Mouse (Mus musculus): Measurements from ENCODE around the gene Adgrl1.
A peak's percentile ranks its signal among the peaks of the same experiment; 100 is the strongest.

The Adgrl1 gene

GRCm38 (mm10) chr8:83899363-83900252 is at the start of gene Adgrl1:
Gene Adgrl1 (plus strand): TSS chr8:83900105.
- DNase-seq: peak; percentile 96

- DNase-seq: no peak
Observed at GRCm38 (mm10) chr8:83852329-83852728, 47.6 kb upstream of the Adgrl1 start.

GRCm38 (mm10) chr8:83853323-83854050 is 46.4 kb upstream of the Adgrl1 start:
- DNase-seq: no peak

- no peak for DNase-seq
Observed at GRCm38 (mm10) chr8:83856486-83857065, 43.3 kb upstream of the Adgrl1 start.

GRCm38 (mm10) chr8:83862439-83863268 is 37.3 kb upstream of the Adgrl1 start:
- no peak for DNase-seq

- peak; percentile 73 for DNase-seq
Observed at GRCm38 (mm10) chr8:83874881-83875655, 24.8 kb upstream of the Adgrl1 start.

GRCm38 (mm10) chr8:83875656-83876040 is 24.3 kb upstream of the Adgrl1 start:
- peak; percentile 63 for DNase-seq

- no peak for DNase-seq
Observed at GRCm38 (mm10) chr8:83876080-83876837, 23.6 kb upstream of the Adgrl1 start.

- peak; percentile 33 for DNase-seq
Observed at GRCm38 (mm10) chr8:83876838-83877223, 23.1 kb upstream of the Adgrl1 start.

- DNase-seq: no peak
Observed at GRCm38 (mm10) chr8:83888409-83888808, 11.5 kb upstream of the Adgrl1 start.

- no peak for DNase-seq
Observed at GRCm38 (mm10) chr8:83892061-83892460, 7.8 kb upstream of the Adgrl1 start.

GRCm38 (mm10) chr8:83893915-83894314 is 6.0 kb upstream of the Adgrl1 start:
- DNase-seq: peak; percentile 82

- DNase-seq: no peak
Observed at GRCm38 (mm10) chr8:83895894-83896293, 4.0 kb upstream of the Adgrl1 start.

GRCm38 (mm10) chr8:83896461-83896860 is 3.4 kb upstream of the Adgrl1 start:
- DNase-seq: no peak

GRCm38 (mm10) chr8:83897211-83897610 is 2.7 kb upstream of the Adgrl1 start:
- DNase-seq: peak; percentile 76

- DNase-seq: no peak
Observed at GRCm38 (mm10) chr8:83898456-83898855, 1.4 kb upstream of the Adgrl1 start.

- DNase-seq: peak; percentile 83
Observed at GRCm38 (mm10) chr8:83898985-83899362, 931 bp upstream of the Adgrl1 start.

GRCm38 (mm10) chr8:83900266-83900956 is 506 bp downstream of the Adgrl1 start:
- DNase-seq: no peak

GRCm38 (mm10) chr8:83900957-83901270 is 1.0 kb downstream of the Adgrl1 start:
- DNase-seq: peak; percentile 88
